Mouse (Mus musculus) megakaryocyte, adult 5-6 weeks (primary cell): ENCODE data around the gene Nfrkb. TPM values are rescaled to one million over a fixed set of nuclear protein-coding genes. Genes with fewer than 3 reads are reported as not detected.

Experiments
- ATAC-seq: 2 replicates; pipeline ENCODE4 v1.8.0; 2016; ENCODE audit warnings: mild to moderate bottlenecking, inconsistent platforms; ENCODE audit not compliant: poor library complexity, severe bottlenecking
- total RNA-seq, 2 experiments: library from RNA; stranded (forward) in 1 of 2; stranded (reverse) in 1 of 2; fragments of 153-499, 151-499 nt in 1 of 2; fragments of 221-1000, 200-1000 nt in 1 of 2; gene quantifications; 2 replicates each; pipeline versions ENCODE4 v1.2.3 to v1.2.4; 2015 to 2017

The Nfrkb gene
- total RNA-seq, 2 experiments from 2014 or later: 12.9 to 13.5 TPM

GRCm38 (mm10) chr9:31422143-31422542 lies 36.2 kb downstream of the Nfrkb start:
- ATAC-seq: no peak

GRCm38 (mm10) chr9:31428971-31429370 lies 43.0 kb downstream of the Nfrkb start:
- no peak for ATAC-seq

GRCm38 (mm10) chr9:31430011-31430410 lies 44.0 kb downstream of the Nfrkb start:
- no peak for ATAC-seq

GRCm38 (mm10) chr9:31431751-31432150 lies 45.8 kb downstream of the Nfrkb start:
- no peak for ATAC-seq

GRCm38 (mm10) chr9:31432336-31432975 lies 46.5 kb downstream of the Nfrkb start:
- ATAC-seq: no peak

GRCm38 (mm10) chr9:31433431-31433830 lies 47.4 kb downstream of the Nfrkb start:
- no peak for ATAC-seq

GRCm38 (mm10) chr9:31435415-31435814 lies 49.4 kb downstream of the Nfrkb start:
- no peak for ATAC-seq

GRCm38 (mm10) chr9:31437861-31438260 lies 51.9 kb downstream of the Nfrkb start:
- ATAC-seq: no peak

GRCm38 (mm10) chr9:31438834-31439233 lies 52.8 kb downstream of the Nfrkb start:
- ATAC-seq: no peak

- no peak for ATAC-seq
Observed at GRCm38 (mm10) chr9:31439341-31439740, 53.3 kb downstream of the Nfrkb start.

GRCm38 (mm10) chr9:31440366-31440765 lies 54.4 kb downstream of the Nfrkb start:
- no peak for ATAC-seq

GRCm38 (mm10) chr9:31441487-31441886 lies 55.5 kb downstream of the Nfrkb start:
- ATAC-seq: no peak

GRCm38 (mm10) chr9:31444236-31444635 lies 58.2 kb downstream of the Nfrkb start:
- ATAC-seq: no peak

GRCm38 (mm10) chr9:31449145-31449772 lies 63.3 kb downstream of the Nfrkb start:
- no peak for ATAC-seq

- ATAC-seq: no peak
Observed at GRCm38 (mm10) chr9:31452166-31452565, 66.2 kb downstream of the Nfrkb start.

GRCm38 (mm10) chr9:31454356-31454755 lies 68.4 kb downstream of the Nfrkb start:
- no peak for ATAC-seq

GRCm38 (mm10) chr9:31463190-31463589 lies 77.2 kb downstream of the Nfrkb start:
- ATAC-seq: no peak

GRCm38 (mm10) chr9:31463692-31464474 lies 77.9 kb downstream of the Nfrkb start, which contains the start of gene Tmem45b:
Tmem45b (minus strand) TSS chr9:31464462.
- ATAC-seq: no peak
